Mouse (Mus musculus) kidney, adult 11 months (tissue): Measurements from ENCODE around the gene Idi1.
"Not testable (repeated sequence)": the region's sequence is repeated elsewhere in the genome, so short reads cannot be mapped to it uniquely, and the experiment has no call there.

ENCODE experiments used
- DNase-seq: peaks from one replicate; pipeline ENCODE4 v3.0.0; 2022

The Idi1 gene

GRCm38 (mm10) chr13:8885445-8886184 is at the start of gene Idi1:
Idi1 (plus strand) TSS chr13:8885501.
- peak; percentile 98 for DNase-seq

GRCm38 (mm10) chr13:8838394-8838793 is 46.9 kb upstream of the Idi1 start:
- DNase-seq, result no peak

GRCm38 (mm10) chr13:8839111-8839510 is 46.2 kb upstream of the Idi1 start:
- no peak for DNase-seq

- DNase-seq, result peak; percentile 49
These were observed 45.4 kb upstream of the Idi1 start for GRCm38 (mm10) chr13:8839937-8840336.

- no peak for DNase-seq
These were observed 44.4 kb upstream of the Idi1 start for GRCm38 (mm10) chr13:8840941-8841340.

GRCm38 (mm10) chr13:8841846-8842245 is 43.5 kb upstream of the Idi1 start:
- DNase-seq, result not testable (repeated sequence)

- no peak for DNase-seq
These were observed 43.0 kb upstream of the Idi1 start for GRCm38 (mm10) chr13:8842273-8842672.

GRCm38 (mm10) chr13:8847702-8848101 is 37.6 kb upstream of the Idi1 start:
- no peak for DNase-seq

GRCm38 (mm10) chr13:8849311-8849710 is 36.0 kb upstream of the Idi1 start:
- no peak for DNase-seq

- DNase-seq, result no peak
These were observed 31.9 kb upstream of the Idi1 start for GRCm38 (mm10) chr13:8853424-8853823.

GRCm38 (mm10) chr13:8854769-8855168 is 30.5 kb upstream of the Idi1 start:
- DNase-seq, result no peak

- DNase-seq, result no peak
These were observed 26.8 kb upstream of the Idi1 start for GRCm38 (mm10) chr13:8858453-8858852.

GRCm38 (mm10) chr13:8860861-8861260 is 24.4 kb upstream of the Idi1 start:
- no peak for DNase-seq

GRCm38 (mm10) chr13:8864990-8865389 is 20.3 kb upstream of the Idi1 start:
- no peak for DNase-seq

GRCm38 (mm10) chr13:8866612-8867011 is 18.7 kb upstream of the Idi1 start:
- DNase-seq, result peak; percentile 47

- DNase-seq, result no peak
These were observed 15.6 kb upstream of the Idi1 start for GRCm38 (mm10) chr13:8869578-8870157.

GRCm38 (mm10) chr13:8870160-8870509 is 15.2 kb upstream of the Idi1 start:
- no peak for DNase-seq

GRCm38 (mm10) chr13:8870510-8871313 is 14.6 kb upstream of the Idi1 start:
- DNase-seq, result peak; percentile 94

- peak; percentile 43 for DNase-seq
These were observed 13.9 kb upstream of the Idi1 start, which contains the start of gene Wdr37 for GRCm38 (mm10) chr13:8871314-8871962. Wdr37 (minus strand) TSS chr13:8871909.

GRCm38 (mm10) chr13:8873776-8874175 is 11.5 kb upstream of the Idi1 start:
- no peak for DNase-seq

GRCm38 (mm10) chr13:8881611-8882010 is 3.7 kb upstream of the Idi1 start:
- no peak for DNase-seq

- not testable (repeated sequence) for DNase-seq
These were observed 1.4 kb upstream of the Idi1 start for GRCm38 (mm10) chr13:8883870-8884269.

- no peak for DNase-seq
These were observed 872 bp downstream of the Idi1 start for GRCm38 (mm10) chr13:8886185-8886560.
